Mouse (Mus musculus): ENCODE measurements around the gene Mefv. TPM values are rescaled to one million over a fixed set of nuclear protein-coding genes. Genes with fewer than 3 reads are reported as not detected.
A peak's percentile ranks its signal among the peaks of the same experiment; 100 is the strongest.

Mefv gene
- 0.41 and 0.46 TPM in 2 replicates for polyA plus RNA-seq (2015; fragmentation: Nextera tagmentation; extraction: Ambion mirVana)

DNA sequence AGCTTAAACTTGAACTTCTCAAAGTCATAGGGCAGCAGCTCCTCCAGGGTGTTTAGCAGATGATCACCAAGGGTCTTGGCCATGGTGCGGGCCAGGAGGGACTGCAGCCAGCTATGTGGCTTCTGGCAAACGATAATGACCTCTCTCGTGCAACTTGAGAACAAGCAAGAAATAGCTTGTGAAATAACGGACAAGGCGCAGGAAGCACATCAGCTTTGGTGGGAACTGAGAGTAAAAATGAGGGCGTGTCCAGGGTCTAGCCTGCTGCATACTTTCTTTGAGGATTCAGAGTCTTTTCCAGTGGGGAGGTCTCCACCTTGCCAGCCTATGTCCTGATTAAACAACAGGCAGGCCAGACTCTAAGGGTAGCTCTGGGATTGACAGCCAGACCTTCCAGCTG is at the start of gene Mefv:
Mefv (minus strand) TSS at position 118 of the 400 bp plus-strand sequence.
- Histone ChIP-seq H3K9ac (no peak within 1 kb of the TSS), H3K36me3 (replicated peaks) (no peaks in the 10 kb centered on the region), H3K4me2 (no peak within 1 kb of the TSS), H3K27ac (replicated peaks) (no peak within 1 kb of the TSS), H3K9me3 (replicated peaks) (no peaks in the 10 kb centered on the region), H3K4me1 (replicated peaks) (no peaks in the 10 kb centered on the region), H3K27me3 (no peaks in the 10 kb centered on the region), H3K4me3 (replicated peaks) (no peak within 1 kb of the TSS)
- no peak for ATAC-seq (ENCODE audit: insufficient read depth)
- 60% methylated on average over 6 of the region's 6 CpGs for WGBS (ENCODE audit: insufficient replicate concordance)

DNA sequence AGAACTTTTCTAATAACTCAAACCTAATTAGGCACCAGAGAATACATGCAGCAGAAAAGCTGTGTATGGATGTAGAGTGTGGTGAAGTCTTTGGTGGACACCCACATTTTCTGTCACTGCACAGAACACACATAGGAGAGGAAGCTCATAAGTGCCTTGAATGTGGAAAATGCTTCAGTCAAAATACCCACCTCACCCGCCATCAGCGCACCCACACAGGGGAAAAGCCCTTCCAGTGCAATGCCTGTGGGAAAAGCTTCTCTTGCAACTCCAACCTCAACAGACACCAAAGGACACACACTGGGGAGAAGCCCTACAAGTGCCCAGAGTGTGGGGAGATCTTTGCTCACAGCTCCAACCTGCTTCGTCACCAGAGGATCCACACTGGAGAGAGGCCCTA is 31.1 kb upstream of the Mefv start:
- Histone ChIP-seq H3K9ac (no peak overlapping the region), H3K27me3 (no peaks in the 10 kb centered on the region), H3K4me1 (replicated peaks) (peaks cover 20% of the 10 kb centered on the region), H3K4me2 (no peak overlapping the region), H3K36me3 (replicated peaks) (peaks cover 64% of the 10 kb centered on the region), H3K9me3 (replicated peaks) (peaks cover 15% of the 10 kb centered on the region), H3K4me3 (replicated peaks) (no peak overlapping the region), H3K27ac (replicated peaks) (no peak overlapping the region)
- ATAC-seq (ENCODE audit: insufficient read depth) = no peak
- 90% methylated on average over 3 of the region's 3 CpGs for WGBS (ENCODE audit: insufficient replicate concordance)

DNA sequence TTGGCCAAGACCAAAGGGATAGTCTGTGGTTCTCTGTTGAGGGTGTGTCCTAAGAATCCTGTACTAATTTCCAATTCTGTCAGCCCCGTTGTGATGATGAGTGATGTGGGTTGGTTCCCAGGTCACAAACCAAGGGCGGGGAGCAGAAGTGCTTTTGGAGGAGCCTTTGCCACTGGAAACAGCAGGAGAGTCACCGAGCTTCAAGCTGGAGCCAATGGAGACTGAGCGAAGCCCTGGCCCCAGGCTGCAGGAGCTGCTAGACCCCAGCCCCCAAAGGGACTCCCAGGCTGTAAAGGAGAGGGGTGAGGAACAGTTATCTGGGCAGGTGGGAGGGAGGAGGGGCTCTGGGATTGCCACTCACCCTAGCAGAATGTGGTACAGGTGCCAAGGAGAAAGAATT is 27.8 kb upstream of the Mefv start:
- Histone ChIP-seq H3K9me3 (replicated peaks) (peaks cover 15% of the 10 kb centered on the region), H3K4me2 (peak overlapping the region; percentile 90), H3K27ac (replicated peaks) (no peak overlapping the region), H3K4me3 (replicated peaks) (peak overlapping the region; percentile 73), H3K27me3 (no peaks in the 10 kb centered on the region), H3K9ac (peak overlapping the region; percentile 33; the same call in 1 of the 2 replicates), H3K4me1 (replicated peaks) (peaks cover 29% of the 10 kb centered on the region), H3K36me3 (replicated peaks) (peaks cover 43% of the 10 kb centered on the region)
- 66% methylated on average over 4 of the region's 4 CpGs for whole genome bisulfite sequencing (ENCODE audit: insufficient replicate concordance)
- no peak for ATAC-seq (ENCODE audit: insufficient read depth)

DNA sequence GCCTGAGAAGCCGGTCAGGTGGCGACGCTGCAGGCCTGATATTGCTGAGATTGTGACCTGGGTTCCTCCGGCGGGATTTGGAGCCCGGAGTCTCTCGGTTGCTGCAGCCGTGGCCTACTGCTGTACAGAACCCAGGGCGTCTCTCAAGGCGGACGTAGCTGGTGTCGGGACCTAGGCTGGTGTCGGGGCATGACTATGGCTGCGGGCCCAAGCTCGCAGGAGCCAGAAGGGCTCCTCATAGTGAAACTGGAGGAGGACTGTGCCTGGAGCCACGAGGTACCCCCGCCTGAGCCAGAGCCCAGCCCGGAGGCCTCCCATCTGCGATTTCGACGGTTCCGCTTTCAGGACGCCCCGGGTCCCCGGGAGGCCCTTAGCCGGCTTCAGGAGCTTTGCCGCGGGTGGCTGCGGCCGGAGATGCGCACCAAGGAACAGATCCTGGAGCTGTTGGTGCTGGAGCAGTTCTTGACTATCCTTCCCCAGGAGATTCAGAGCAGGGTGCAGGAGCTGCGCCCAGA is 26.3 kb upstream of the Mefv start:
- WGBS (ENCODE audit: insufficient replicate concordance) = under 1% methylated on average over 32 of the region's 32 CpGs
- Histone ChIP-seq H3K9me3 (replicated peaks) (peaks cover 6% of the 10 kb centered on the region; the same call in 1 of the 2 replicates), H3K27ac (replicated peaks) (peak overlapping the region; percentile 73), H3K4me3 (replicated peaks) (peak overlapping the region; percentile 73), H3K4me2 (peak overlapping the region; percentile 90), H3K9ac (peak overlapping the region; percentile 72), H3K4me1 (replicated peaks) (peaks cover 29% of the 10 kb centered on the region), H3K36me3 (replicated peaks) (peaks cover 30% of the 10 kb centered on the region), H3K27me3 (no peaks in the 10 kb centered on the region)
- peak; percentile 41 for ATAC-seq (ENCODE audit: insufficient read depth)

DNA sequence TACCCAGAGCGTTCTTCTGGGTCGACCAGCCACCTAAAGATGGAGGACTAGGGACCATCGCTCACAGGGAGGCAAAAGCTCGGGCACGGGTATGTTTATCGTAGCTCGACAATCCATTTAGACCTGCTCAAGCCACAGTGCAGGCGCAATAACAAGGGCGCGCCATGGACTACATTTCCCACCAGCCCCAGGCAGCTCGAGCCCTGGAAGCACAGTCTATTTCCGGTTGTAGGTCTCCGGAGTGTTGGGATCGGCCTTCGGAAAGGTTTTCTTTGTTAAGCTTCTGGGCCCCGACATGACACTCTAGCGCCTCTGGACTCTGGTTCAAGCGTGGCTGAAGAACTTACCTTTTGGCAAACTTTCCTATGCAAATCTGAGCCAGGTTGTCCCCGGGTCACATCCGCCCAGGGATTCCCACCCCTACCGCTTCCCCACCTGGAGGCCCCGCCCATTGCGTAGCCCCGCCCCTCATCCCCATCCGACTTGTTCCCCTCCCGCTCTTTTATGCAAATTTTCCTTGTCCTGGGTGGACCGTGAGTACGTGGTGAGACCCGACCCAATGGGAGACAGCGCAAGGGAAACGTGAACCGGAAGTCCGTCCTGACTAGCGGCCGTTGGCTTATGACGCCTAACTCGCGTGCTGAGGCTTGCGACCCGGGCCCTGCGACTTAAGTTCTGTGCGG is 25.7 kb upstream of the Mefv start, which contains the start of gene Zfp263:
Zfp263 (plus strand) TSS at position 591 of the 683 bp plus-strand sequence.
- Histone ChIP-seq H3K4me2 (peak within 1 kb of the TSS; percentile 90), H3K4me3 (replicated peaks) (peak within 1 kb of the TSS; percentile 73), H3K36me3 (replicated peaks) (peaks cover 24% of the 10 kb centered on the region), H3K27me3 (no peaks in the 10 kb centered on the region), H3K9ac (peak within 1 kb of the TSS; percentile 72), H3K27ac (replicated peaks) (peak within 1 kb of the TSS; percentile 83), H3K4me1 (replicated peaks) (peaks cover 29% of the 10 kb centered on the region), H3K9me3 (replicated peaks) (0 out of 2 replicates have a peak, but pooled peaks cover under 1% of the 10 kb centered on the region)
- under 1% methylated on average over 42 of the region's 42 CpGs for WGBS (ENCODE audit: insufficient replicate concordance)
- peak; percentile 97 for ATAC-seq (ENCODE audit: insufficient read depth)

DNA sequence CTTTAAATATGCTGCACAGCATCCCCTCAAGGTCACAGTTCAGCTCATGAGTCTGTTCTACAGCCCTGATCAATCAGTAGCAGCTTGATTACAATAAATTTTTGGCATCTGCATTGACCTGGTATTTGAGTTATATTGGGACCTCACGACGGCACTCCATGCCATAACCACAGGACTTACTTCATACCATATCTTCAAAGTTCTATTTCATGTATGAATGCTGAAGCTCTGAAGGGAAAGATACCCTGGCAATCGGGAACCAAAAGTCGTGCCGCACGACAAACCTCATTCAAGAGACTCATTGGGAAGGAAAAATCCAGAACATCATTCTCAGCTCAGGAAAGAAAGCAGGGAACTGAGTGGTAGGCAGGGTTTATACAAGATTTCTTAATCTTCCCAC is 24.6 kb upstream of the Mefv start:
- Histone ChIP-seq H3K4me2 (peak overlapping the region; percentile 90), H3K4me3 (replicated peaks) (no peak overlapping the region), H3K4me1 (replicated peaks) (peaks cover 29% of the 10 kb centered on the region), H3K9me3 (replicated peaks) (no peaks in the 10 kb centered on the region), H3K9ac (no peak overlapping the region), H3K27ac (replicated peaks) (no peak overlapping the region), H3K27me3 (no peaks in the 10 kb centered on the region), H3K36me3 (replicated peaks) (peaks cover 14% of the 10 kb centered on the region)
- ATAC-seq (ENCODE audit: insufficient read depth) = no peak
- WGBS (ENCODE audit: insufficient replicate concordance) = 94% methylated on average over 6 of the region's 6 CpGs

DNA sequence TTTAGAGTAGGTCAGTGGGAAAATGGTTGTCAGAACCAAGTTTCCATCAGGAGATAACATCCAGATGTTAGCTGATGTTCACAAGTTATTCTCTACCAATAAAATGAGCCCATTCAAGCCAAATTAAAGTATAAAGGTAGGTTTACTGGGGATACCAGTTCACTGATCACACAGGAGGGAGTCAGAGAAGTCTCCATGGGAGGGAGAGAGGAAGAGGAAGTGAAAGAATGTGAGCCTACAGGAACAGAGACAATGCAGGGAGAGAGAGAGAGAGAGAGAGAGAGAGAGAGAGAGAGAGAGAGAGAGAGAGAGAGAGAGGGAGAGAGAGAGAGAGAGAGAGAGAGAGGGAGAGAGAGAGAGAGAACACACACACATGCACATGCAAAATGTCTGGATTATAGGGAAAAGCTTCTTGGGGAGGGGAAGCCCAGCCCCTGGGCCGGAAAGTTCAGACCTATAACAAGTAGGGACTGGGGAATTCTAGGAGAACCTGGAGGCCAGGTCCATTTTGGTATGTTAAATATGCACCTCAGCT is 15.4 kb upstream of the Mefv start:
- WGBS (ENCODE audit: insufficient replicate concordance) = 57% methylated on average over 1 of the region's 1 CpGs
- H3K4me3 ChIP-seq (replicated peaks) = no peak overlapping the region
- H3K36me3 ChIP-seq (replicated peaks) = no peaks in the 10 kb centered on the region
- H3K4me1 ChIP-seq (replicated peaks) = no peaks in the 10 kb centered on the region
- H3K27ac ChIP-seq (replicated peaks) = no peak overlapping the region
- H3K4me2 ChIP-seq = no peak overlapping the region
- ATAC-seq (ENCODE audit: insufficient read depth) = no peak
- H3K9ac ChIP-seq = no peak overlapping the region
- H3K27me3 ChIP-seq = no peaks in the 10 kb centered on the region
- no peaks in the 10 kb centered on the region for H3K9me3 ChIP-seq (replicated peaks)

DNA sequence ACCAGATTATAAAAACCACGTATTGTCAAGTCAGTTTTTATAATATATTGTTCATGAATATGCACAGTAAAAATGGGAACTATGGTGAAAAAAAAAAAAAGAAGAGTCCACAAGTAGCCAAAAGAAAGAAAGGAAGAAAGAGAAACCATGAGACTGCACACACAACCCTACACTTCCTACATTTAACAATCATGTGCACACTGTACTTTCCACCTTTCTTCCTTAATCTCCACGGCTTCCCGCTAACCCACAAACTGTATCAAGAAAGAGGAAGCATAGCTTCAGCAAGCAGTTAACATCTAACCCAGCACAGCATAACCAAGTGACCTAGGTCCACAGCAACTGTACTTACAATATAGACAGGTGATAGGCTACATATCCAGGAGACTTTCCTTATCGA is 14.7 kb upstream of the Mefv start:
- 30% methylated on average over 4 of the region's 4 CpGs for WGBS (ENCODE audit: insufficient replicate concordance)
- Histone ChIP-seq H3K36me3 (replicated peaks) (no peaks in the 10 kb centered on the region), H3K4me1 (replicated peaks) (no peaks in the 10 kb centered on the region), H3K27me3 (no peaks in the 10 kb centered on the region), H3K27ac (replicated peaks) (no peak overlapping the region), H3K4me2 (no peak overlapping the region), H3K9ac (no peak overlapping the region), H3K4me3 (replicated peaks) (no peak overlapping the region), H3K9me3 (replicated peaks) (no peaks in the 10 kb centered on the region)
- ATAC-seq (ENCODE audit: insufficient read depth) = peak; percentile 15; the same call in 1 of the 2 replicates

DNA sequence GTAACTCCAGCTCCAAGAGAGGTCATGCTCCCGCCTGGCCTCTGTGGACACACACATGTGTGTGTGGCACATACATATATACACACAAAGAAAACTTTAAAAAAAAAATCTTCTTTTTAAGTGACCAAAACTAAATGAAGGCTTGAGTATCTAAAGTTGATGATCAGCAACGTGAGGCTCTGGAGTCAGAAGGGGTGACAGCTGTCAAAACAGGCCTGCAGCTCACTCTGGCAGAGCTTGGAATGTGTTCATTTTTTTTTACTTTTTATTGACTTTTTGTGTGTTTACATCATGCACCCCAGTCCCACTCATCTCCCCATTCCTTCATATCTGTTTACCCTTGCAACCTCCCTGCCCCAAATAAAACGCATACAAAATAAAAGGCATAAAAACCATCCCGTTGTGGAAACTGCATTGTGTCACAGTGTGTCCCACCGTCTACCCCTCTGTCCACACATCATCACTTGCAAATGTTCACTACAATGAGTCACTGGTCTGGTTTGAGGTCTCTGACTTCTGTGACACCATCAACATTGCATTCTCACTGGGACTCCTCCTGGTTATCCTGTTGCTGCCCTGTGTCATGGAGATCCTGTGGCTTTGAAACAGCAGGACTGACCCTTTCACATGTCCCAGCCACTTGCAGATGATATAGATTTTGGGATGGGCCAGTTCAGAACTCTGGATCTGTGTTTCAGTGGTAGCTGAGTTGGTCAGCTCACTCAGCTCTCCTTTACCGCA is 10.3 kb upstream of the Mefv start:
- Histone ChIP-seq H3K27ac (replicated peaks) (no peak overlapping the region), H3K4me2 (no peak overlapping the region), H3K9me3 (replicated peaks) (no peaks in the 10 kb centered on the region), H3K9ac (no peak overlapping the region), H3K4me1 (replicated peaks) (no peaks in the 10 kb centered on the region), H3K27me3 (no peaks in the 10 kb centered on the region), H3K4me3 (replicated peaks) (no peak overlapping the region), H3K36me3 (replicated peaks) (no peaks in the 10 kb centered on the region)
- WGBS (ENCODE audit: insufficient replicate concordance) = 68% methylated on average over 6 of the region's 6 CpGs
- no peak for ATAC-seq (ENCODE audit: insufficient read depth)

DNA sequence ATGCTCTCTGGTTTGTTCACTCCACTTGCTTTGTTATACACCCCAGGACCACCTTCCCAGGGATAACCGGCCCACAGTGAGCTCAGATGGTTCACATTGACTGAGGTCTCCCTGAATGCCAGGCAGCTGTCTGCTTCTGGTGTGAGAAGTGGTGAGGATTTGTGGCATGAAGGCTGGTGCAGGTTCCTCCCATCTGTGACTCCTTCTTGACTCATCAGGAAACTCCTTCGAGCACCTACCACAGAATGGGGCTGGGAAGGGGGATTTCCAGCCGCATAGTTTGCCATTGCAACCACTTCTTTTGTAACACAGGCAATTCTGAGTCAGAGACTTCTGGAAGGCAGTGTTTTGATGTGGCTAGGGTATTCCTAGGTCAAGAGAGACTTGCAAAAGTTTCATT is 5.3 kb upstream of the Mefv start:
- WGBS (ENCODE audit: insufficient replicate concordance) = 46% methylated on average over 3 of the region's 3 CpGs
- ATAC-seq (ENCODE audit: insufficient read depth) = no peak
- H3K9ac ChIP-seq = no peak overlapping the region
- H3K36me3 ChIP-seq (replicated peaks) = no peaks in the 10 kb centered on the region
- no peak overlapping the region for H3K4me2 ChIP-seq
- no peaks in the 10 kb centered on the region for H3K4me1 ChIP-seq (replicated peaks)
- no peaks in the 10 kb centered on the region for H3K27me3 ChIP-seq
- H3K4me3 ChIP-seq (replicated peaks) = no peak overlapping the region
- no peaks in the 10 kb centered on the region for H3K9me3 ChIP-seq (replicated peaks)
- no peak overlapping the region for H3K27ac ChIP-seq (replicated peaks)

DNA sequence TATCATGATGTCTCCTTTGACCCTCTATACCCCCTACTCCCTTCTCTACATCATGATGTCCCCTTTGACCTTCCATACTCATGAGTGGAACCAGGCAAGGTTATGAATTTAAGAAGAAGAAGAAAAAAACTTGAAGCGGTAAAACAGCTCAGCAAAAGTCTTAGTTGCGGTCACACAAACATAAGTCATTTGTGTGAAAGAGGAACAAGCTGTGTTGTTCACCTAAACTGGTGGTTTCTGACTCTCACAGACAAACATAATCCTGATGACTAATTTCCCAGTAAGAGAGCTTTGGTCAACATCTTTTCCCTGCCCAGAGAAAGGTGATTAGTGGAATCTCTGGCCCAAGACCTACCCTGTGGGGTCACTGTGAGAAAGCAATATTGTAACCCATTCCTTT is 3.2 kb downstream of the Mefv start:
- H3K4me1 ChIP-seq (replicated peaks) = no peaks in the 10 kb centered on the region
- ATAC-seq (ENCODE audit: insufficient read depth) = no peak
- no peaks in the 10 kb centered on the region for H3K9me3 ChIP-seq (replicated peaks)
- 34% methylated on average over 2 of the region's 2 CpGs for WGBS (ENCODE audit: insufficient replicate concordance)
- H3K27me3 ChIP-seq = no peaks in the 10 kb centered on the region
- H3K36me3 ChIP-seq (replicated peaks) = no peaks in the 10 kb centered on the region
- no peak overlapping the region for H3K4me2 ChIP-seq
- H3K4me3 ChIP-seq (replicated peaks) = no peak overlapping the region
- H3K27ac ChIP-seq (replicated peaks) = no peak overlapping the region
- no peak overlapping the region for H3K9ac ChIP-seq
